Mouse (Mus musculus) ZHBTc4 (cell line): ENCODE data around the gene Scd2.
"Not testable (repeated sequence)": the region's sequence is repeated elsewhere in the genome, so short reads cannot be mapped to it uniquely, and the experiment has no call there.

Experiments
- DNase-seq: peaks from one replicate; pipeline ENCODE4 v3.0.0-alpha.2; 2011; ENCODE audit warnings: low read depth, low spot score

The Scd2 gene

GRCm38 (mm10) chr19:44296186-44296585 is 2.7 kb downstream of the Scd2 start:
- DNase-seq: no peak

- no peak for DNase-seq
Measured at GRCm38 (mm10) chr19:44297068-44297760, 3.7 kb downstream of the Scd2 start.

GRCm38 (mm10) chr19:44297862-44298261 is 4.4 kb downstream of the Scd2 start:
- DNase-seq: no peak

DNA sequence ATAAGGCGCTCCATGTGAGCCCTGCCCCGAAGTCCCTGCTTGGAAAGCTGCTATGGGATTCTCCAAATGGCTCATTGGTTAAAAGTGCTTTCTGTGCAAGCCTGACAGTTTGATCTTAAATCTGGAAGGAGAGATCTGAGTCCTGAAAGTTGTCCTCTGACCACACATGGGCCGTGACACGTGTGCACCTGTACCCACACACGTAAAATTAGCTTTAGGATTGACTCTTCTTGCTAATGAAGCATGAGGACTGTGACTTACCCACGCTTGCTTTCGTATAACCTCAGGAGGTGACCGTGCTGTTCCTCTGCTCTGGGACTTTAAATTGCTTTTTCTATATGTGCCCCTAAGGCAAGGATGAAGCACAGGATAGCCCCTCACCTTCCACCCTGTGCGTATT is 5.6 kb downstream of the Scd2 start:
- DNase-seq: no peak

GRCm38 (mm10) chr19:44299902-44300301 is 6.4 kb downstream of the Scd2 start:
- no peak for DNase-seq

DNA sequence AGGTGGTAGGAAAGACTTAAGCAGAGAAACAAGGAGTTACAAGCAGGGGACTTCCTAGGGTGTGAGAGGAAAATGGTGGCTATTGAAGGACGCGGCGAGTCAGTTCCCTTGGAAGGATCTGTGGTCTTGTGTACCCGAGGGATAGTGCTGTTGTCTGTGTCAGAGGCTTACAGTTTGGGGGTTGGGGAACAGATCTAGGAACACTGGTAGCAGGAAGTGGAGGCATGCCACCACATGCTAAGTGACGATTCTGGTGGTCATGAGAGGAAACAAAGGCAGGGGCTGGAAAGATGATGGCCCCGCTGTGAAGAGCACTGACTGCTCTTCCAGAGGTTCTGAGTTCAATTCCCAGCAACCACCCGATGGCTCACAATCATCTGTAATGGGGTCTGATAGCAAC is 7.0 kb downstream of the Scd2 start:
- no peak for DNase-seq

GRCm38 (mm10) chr19:44301176-44301575 is 7.7 kb downstream of the Scd2 start:
- DNase-seq: no peak

DNA sequence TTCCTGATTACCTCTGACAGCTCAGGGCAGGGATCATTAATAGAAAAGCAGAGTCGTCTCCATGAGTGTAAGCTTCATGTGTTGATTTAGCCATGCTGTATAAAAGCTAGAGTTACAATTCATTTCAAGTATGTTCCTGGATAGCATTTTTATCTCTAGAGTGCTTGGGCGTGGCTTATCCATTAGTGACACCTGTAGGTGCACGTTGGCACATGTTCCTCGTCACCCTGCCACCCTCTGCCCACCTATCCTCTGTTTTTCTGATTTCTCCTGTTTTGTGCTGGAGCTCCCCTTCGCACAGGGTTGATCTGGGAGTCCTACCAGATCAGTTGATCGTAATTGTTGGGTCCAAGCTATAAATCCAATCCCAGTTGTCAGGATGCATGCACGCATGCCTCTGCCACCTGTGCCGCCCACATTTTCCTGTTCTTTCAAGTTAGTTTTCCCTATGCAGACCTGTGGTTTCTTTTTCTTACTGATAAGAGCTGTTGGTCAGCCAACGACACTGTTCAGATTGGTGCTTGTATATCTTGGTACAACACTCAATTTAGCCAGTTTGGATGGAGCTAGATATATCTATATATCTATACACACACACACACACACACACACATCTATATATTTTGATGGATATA is 8.3 kb downstream of the Scd2 start:
- DNase-seq: no peak

DNA sequence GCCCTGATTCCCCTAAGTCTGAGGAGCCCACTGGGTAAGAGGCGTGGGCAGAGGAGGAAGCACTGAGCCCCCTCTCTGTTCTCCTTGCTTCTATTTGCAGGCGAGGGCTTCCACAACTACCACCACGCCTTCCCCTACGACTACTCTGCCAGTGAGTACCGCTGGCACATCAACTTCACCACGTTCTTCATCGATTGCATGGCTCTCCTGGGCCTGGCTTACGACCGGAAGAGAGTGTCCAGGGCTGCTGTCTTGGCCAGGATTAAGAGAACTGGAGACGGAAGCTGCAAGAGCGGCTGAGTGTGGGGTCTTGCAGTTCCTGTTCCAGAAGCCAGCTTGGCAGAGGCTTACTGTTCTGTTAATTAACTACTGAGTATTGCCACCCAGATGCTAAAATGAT is 9.4 kb downstream of the Scd2 start:
- DNase-seq: no peak

DNA sequence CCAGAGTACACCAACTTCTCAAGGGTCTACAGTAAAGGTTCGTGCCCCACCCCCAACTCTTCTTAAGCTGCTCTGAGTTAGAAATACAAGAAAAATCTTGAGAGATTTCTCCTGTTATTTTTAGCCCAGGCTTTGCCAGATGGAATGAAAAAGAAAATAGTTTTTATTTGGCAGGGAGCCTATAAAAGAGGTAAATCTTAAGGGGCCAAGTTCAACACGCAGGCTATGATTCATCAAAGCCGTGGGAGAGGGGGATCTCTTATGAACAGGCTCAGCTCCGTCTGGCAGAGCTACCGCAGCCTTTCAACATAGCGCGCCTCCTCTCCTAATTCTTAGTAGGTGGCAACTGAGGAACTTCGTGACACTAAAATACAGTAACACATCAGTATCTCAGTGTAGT is 10.0 kb downstream of the Scd2 start:
- DNase-seq: no peak

DNA sequence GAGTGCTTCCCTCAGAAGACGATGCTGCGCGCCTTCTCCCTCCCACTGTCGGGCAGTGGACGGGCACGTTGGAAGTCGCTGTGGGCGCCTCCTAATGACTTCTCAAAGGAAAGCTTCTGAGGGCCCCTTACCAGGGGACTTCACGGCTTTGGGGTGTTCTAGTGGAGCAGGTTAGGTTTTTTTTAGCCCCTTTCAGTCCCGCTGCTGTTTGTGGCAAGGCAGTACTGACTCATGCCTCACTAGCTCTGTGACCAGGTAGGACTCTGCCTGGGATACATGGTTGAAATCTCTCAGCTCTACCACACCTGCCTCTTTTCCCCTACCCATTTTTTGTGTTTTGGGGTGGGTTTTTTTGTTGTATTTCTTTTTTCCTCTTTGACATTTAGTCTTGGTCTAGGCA is 10.9 kb downstream of the Scd2 start:
- no peak for DNase-seq

GRCm38 (mm10) chr19:44304851-44305510 is 11.5 kb downstream of the Scd2 start:
- DNase-seq: no peak

DNA sequence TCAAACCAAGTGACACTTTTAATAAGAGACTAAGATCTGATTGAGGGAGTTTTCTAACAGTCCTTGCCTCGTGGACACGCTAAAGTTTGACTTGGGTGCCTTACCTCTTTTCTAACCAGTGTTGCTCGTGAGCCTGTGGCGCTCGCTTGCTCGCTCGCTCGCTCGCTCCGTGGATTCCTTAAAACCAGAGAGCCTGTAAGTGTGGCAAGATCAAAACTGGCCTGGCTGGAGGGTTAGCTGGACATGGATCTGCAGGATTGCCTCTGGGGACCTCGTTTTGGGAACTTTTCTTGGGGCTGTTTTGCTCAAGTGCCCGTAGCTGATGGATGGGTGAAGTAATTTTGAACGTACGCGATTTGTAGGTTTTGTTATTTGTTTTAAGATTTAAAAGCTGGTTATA is 12.2 kb downstream of the Scd2 start:
- DNase-seq: no peak

- no peak for DNase-seq
Measured at GRCm38 (mm10) chr19:44306171-44306570, 12.7 kb downstream of the Scd2 start.

GRCm38 (mm10) chr19:44307101-44307914 is 13.8 kb downstream of the Scd2 start:
- no peak for DNase-seq

GRCm38 (mm10) chr19:44307915-44308470 is 14.5 kb downstream of the Scd2 start:
- no peak for DNase-seq

DNA sequence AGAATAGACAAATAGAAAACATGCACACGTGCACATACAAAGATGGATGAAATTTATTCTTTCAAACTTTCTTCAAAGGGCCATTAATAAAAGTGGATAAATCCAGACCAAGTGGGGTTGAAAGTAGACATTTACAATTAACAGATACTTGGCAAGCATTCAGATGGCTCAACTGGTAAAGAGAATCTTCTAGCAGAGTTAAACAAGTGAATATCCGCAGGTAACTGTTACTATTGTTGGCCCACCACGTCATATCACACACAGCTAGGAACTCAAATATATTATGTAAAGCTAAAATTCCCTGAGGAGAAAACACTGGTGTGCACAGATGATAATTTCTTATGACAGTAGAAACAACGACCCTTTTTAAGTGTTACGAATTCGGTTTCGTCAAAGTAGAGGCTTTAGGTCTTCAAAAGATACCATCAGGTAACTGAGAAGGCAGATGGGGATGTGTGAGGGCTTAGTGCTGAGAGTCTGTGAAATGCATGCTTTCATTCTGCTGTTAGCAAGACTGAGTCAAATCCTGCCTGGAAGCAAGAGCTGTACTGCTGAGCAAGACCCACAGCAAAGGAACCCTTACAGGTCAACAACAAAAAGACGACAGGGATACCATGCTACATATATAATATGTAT is 15.3 kb downstream of the Scd2 start:
- DNase-seq: no peak

- no peak for DNase-seq
Measured at GRCm38 (mm10) chr19:44309351-44310154, 16.1 kb downstream of the Scd2 start.

DNA sequence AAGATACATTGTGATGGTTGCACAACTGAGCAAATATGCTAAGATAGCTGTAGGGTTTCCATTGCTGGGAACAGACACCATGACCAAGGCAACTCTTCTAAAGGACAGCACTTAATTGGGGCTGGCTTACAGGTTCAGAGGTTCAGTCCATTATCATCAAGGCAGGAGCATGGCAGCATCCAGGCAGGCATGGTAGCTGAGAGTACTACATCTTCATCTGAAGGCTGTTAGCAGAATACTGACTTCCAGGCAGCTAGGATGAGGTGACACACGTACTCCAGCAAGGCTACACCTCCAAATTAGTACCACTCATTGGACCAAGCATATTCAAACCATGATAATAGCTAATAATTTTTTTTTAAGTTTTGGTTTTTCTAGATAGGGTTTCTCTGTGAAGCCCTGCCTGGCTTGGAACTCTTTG is 16.7 kb downstream of the Scd2 start:
- DNase-seq: not testable (repeated sequence)

GRCm38 (mm10) chr19:44310814-44311213 is 17.3 kb downstream of the Scd2 start:
- no peak for DNase-seq
